ENCODE assay signal across 8 mouse cellular contexts in genomic region chrX:142966008-142966966, GRCm38 (mm10). TPM values are rescaled to one million over a fixed set of nuclear protein-coding genes. Genes with fewer than 3 reads are reported as not detected.
DNase-seq lines count a peak whose midpoint lies in the region; ATAC-seq lines count a peak whose summit lies in the region.

Gene Ammecr1, minus strand, starts transcription at chrX:142966728.

- peak within 1 kb of the TSS; percentile 60 for H3K4me2 ChIP-seq in forebrain, embryonic 16.5 days (ENCODE audit: low read length)
- H3K4me2 ChIP-seq in lung, embryonic 16.5 days (ENCODE audit: low read depth, low read length), result peak within 1 kb of the TSS; percentile 57

- H3K4me3 ChIP-seq in forebrain, embryonic 16.5 days (replicated peaks; ENCODE audit: low read length), result peak within 1 kb of the TSS; percentile 49
- H3K4me3 ChIP-seq in lung, embryonic 16.5 days (ENCODE audit: low read length), result peak within 1 kb of the TSS; percentile 71

- intact Hi-C loops in heart, postnatal 36 days (cut with DNase I), result loop anchor here (5.0 kb wide), 3 partner anchors 81 to 144 kb away; no protein-coding TSS in a partner anchor

- H3K36me3 ChIP-seq in forebrain, embryonic 16.5 days (ENCODE audit: control insufficient read depth, insufficient read depth), result no peaks in the 10 kb centered on the region
- no peaks in the 10 kb centered on the region for H3K36me3 ChIP-seq in lung, embryonic 16.5 days (ENCODE audit: control insufficient read depth, insufficient read depth, low read length)

- ATAC-seq in forebrain, embryonic 16.5 days, result peak; percentile 92
- ATAC-seq in lung, embryonic 16.5 days (ENCODE audit: low read depth), result peak; percentile 93

- H3K27ac ChIP-seq in forebrain, embryonic 16.5 days (ENCODE audit: low read length), result peak within 1 kb of the TSS; percentile 90
- peak within 1 kb of the TSS; percentile 91 for H3K27ac ChIP-seq in lung, embryonic 16.5 days (ENCODE audit: low read length)

- no peaks in the 10 kb centered on the region for H3K27me3 ChIP-seq in forebrain, embryonic 16.5 days (replicated peaks; ENCODE audit: control insufficient read depth, insufficient read depth, low read length)
- H3K27me3 ChIP-seq in lung, embryonic 16.5 days (ENCODE audit: control insufficient read depth, insufficient read depth, low read depth, low read length), result no peaks in the 10 kb centered on the region; the same call in 1 of the 2 replicates

- peak; percentile 61 for DNase-seq in MEL-GATA-1-ER (ENCODE audit: extremely low read depth, low read depth)
- peak; percentile 78 to 81 for DNase-seq in cerebellum, adult 18-20 months
- DNase-seq in heart, postnatal 36 days, result peak; percentile 71 to 77
- peak; percentile 63 for DNase-seq in layer of hippocampus, adult 9-11 months
- peak; percentile 29 for DNase-seq in ovary, postnatal 10 days (ENCODE audit: low spot score)
- peak; percentile 62 to 65 for DNase-seq in thymus, postnatal 10 days (ENCODE audit: low spot score in 2 of 2)

- no peaks in the 10 kb centered on the region for H3K4me1 ChIP-seq in forebrain, embryonic 16.5 days (replicated peaks; ENCODE audit: control insufficient read depth, insufficient read depth, low read length)
- no peaks in the 10 kb centered on the region; the same call in 1 of the 2 replicates for H3K4me1 ChIP-seq in lung, embryonic 16.5 days (replicated peaks; ENCODE audit: control insufficient read depth, insufficient read depth, low read length)

- 15% methylated on average over 65 of the region's 112 CpGs for WGBS in forebrain, embryonic 16.5 days
- WGBS in lung, embryonic 16.5 days, result 15% methylated on average over 38 of the region's 112 CpGs

- peak within 1 kb of the TSS; percentile 79 for H3K9ac ChIP-seq in forebrain, embryonic 16.5 days (replicated peaks; ENCODE audit: low read depth, low read length)
- peak within 1 kb of the TSS; percentile 81 for H3K9ac ChIP-seq in lung, embryonic 16.5 days (ENCODE audit: low read length)

- H3K9me3 ChIP-seq in forebrain, embryonic 16.5 days (ENCODE audit: control insufficient read depth, low read length), result no peaks in the 10 kb centered on the region
- H3K9me3 ChIP-seq in lung, embryonic 16.5 days (ENCODE audit: control insufficient read depth, low read length), result no peaks in the 10 kb centered on the region; the same call in 1 of the 2 replicates

RNA-seq across cellular contexts. Expression of gene Ammecr1, which starts in this region (rescaled TPM):
- 4.6 and 5.0 TPM in 2 replicates for polyA plus RNA-seq in forebrain, embryonic 16.5 days (2015; fragmentation: Nextera tagmentation; extraction: Ambion mirVana)
- 10 to 100 TPM; 13.3 to 15.8 TPM for total RNA-seq in heart, postnatal 36 days (2021)
- polyA plus RNA-seq in lung, embryonic 16.5 days (2015; fragmentation: Nextera tagmentation; extraction: Ambion mirVana), result 8.5 and 9.3 TPM in 2 replicates

Comparison
In these comparisons a context has a peak if more than half of its experiments do, and no peak if none do; other contexts are left out.
1. Peak in every context shown above with its lines: DNase-seq, ATAC-seq, H3K4me3 ChIP-seq and H3K27ac ChIP-seq.
2. DNase-seq: peak in every context shown above with its lines; median percentile 80 in cerebellum, adult 18-20 months; 74 in heart, postnatal 36 days; 64 in thymus, postnatal 10 days; 63 in layer of hippocampus, adult 9-11 months; 61 in MEL-GATA-1-ER; 29 in ovary, postnatal 10 days.